Mouse (Mus musculus): Measurements from ENCODE around the gene Uqcrc1. TPM values are rescaled to one million over a fixed set of nuclear protein-coding genes. Genes with fewer than 3 reads are reported as not detected.

Gene Uqcrc1
- polyA plus RNA-seq, 1 experiment = 1,190 TPM

DNA sequence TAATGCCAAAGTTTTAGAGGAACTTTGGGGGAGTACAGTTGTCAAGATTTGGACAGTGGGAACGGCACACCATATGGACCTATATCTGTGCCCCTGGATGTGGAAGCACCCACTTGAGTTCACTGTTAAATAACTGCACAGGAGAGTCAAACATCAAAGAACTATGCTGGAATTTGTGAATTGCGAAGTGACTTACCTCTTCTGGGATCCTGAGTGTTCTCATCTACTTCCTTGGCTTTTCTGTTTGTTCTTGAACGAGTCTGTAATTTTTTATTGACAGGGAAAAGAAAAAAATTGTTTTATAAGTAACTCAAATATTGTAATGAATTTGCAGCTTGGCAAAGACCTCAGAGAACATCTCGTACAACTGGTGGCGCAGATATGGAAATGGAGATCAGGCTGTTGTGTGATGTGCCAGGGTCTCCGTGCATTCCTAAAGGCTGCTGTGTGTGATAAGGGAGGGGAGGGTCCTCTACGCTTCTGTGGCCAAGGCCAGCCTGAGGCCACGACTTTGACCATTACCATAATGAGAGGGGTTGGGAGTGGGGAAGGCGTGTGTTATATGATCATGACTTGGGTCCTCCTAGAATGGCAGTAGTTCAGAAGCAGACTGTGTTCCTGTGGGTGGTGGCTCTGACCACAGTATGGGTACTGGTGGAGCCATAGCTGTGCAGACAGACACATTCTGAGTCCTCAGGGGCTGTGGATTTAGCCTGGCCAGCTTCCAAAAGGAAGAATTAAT, 56.4 kb downstream of the Uqcrc1 start:
- no peak overlapping the region for H3K4me3 ChIP-seq (ENCODE audit: insufficient read depth, low read depth, low read length)
- TF ChIP-seq CTCF (conservative IDR thresholded peaks at IDR 0.05; ENCODE audit: insufficient read depth, insufficient read length, low read depth, low read length) (no peak), POLR2A (IDR thresholded peaks at IDR 0.05; ENCODE audit: low read depth, low read length) (no peak)
- WGBS = 79% methylated on average over 9 of the region's 9 CpGs
- no peaks in the 10 kb centered on the region for H3K27me3 ChIP-seq (replicated peaks; ENCODE audit: control insufficient read depth, insufficient read depth, low read length)
- no peak for DNase-seq
- no peak overlapping the region for H3K27ac ChIP-seq (ENCODE audit: insufficient read depth, low read depth, low read length)
- no peaks in the 10 kb centered on the region for H3K36me3 ChIP-seq (ENCODE audit: control insufficient read depth, insufficient read depth, low read length)
- peaks cover 9% of the 10 kb centered on the region for H3K4me1 ChIP-seq (ENCODE audit: control insufficient read depth, insufficient read depth, low read length)

DNA sequence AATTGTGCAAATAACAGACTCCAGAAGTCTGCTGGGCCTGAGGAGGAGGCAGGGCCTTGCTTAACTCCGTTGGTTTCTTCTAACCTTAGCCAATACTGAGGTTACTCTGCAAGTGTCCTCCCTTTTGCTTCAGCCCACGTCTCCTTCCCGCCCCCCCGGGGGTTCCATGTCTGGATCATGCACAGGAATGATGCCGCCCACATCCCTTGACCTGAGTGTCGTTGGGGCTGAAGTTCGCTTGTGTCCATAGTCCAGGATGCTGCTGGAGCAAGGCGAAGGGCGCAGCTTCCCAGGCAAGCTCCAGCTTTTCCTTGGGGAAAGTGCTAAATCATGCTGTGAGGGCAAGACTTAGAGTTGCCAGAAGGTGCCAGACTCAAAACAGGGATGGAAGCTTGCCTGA, 60.0 kb downstream of the Uqcrc1 start:
- Histone ChIP-seq H3K27me3 (replicated peaks; ENCODE audit: control insufficient read depth, insufficient read depth, low read length) (no peaks in the 10 kb centered on the region), H3K27ac (ENCODE audit: insufficient read depth, low read depth, low read length) (peak overlapping the region; percentile 58), H3K36me3 (ENCODE audit: control insufficient read depth, insufficient read depth, low read length) (no peaks in the 10 kb centered on the region), H3K4me3 (ENCODE audit: insufficient read depth, low read depth, low read length) (no peak overlapping the region), H3K4me1 (ENCODE audit: control insufficient read depth, insufficient read depth, low read length) (peaks cover 9% of the 10 kb centered on the region)
- peak; percentile 88 for DNase-seq
- TF ChIP-seq POLR2A (IDR thresholded peaks at IDR 0.05; ENCODE audit: low read depth, low read length) = no peak
- no peak for TF ChIP-seq CTCF (conservative IDR thresholded peaks at IDR 0.05; ENCODE audit: insufficient read depth, insufficient read length, low read depth, low read length)
- 41% methylated on average over 9 of the region's 9 CpGs for WGBS

DNA sequence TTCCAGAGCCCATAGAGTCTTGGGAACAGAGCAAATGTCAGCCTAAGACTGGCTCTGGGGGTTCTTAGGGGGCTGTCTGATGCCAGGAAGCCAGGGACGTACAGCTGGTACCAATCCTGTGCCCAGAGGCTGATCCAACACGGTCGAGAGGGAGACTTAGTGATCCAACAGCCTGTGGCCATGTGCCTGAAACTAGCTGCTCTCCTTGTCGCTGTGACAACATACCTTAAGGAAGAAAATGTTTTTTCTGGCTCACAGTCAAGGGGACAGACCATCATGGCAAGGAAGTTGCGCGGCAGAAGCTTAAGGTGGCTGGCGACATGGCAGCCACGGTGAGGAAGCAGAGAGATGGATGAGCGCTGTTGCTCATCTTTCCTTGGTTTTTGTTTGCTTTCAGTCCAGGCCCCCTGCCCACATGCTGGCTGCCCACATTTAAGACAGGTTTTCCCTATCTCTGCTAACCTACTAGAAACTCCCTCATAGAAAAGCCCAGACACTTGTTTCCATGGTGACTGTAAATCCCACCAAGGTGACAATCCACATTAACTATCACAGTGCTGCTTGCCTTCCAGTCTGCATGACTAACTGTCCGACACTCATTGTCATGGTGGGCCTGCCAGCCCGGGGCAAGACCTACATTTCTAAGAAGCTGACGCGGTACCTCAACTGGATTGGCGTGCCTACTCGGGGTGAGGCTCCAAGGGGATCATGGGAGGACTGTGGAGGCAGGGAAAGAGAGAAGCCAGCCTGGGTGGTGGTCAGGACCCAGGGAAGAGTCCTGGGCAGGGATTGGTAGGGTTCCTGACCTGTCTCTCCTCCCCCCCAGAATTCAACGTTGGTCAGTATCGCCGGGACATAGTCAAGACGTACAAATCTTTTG, 62.1 kb downstream of the Uqcrc1 start:
- Histone ChIP-seq H3K36me3 (ENCODE audit: control insufficient read depth, insufficient read depth, low read length) (no peaks in the 10 kb centered on the region), H3K27ac (ENCODE audit: insufficient read depth, low read depth, low read length) (no peak overlapping the region), H3K4me3 (ENCODE audit: insufficient read depth, low read depth, low read length) (no peak overlapping the region), H3K4me1 (ENCODE audit: control insufficient read depth, insufficient read depth, low read length) (peaks cover 9% of the 10 kb centered on the region), H3K27me3 (replicated peaks; ENCODE audit: control insufficient read depth, insufficient read depth, low read length) (no peaks in the 10 kb centered on the region)
- WGBS = 73% methylated on average over 19 of the region's 19 CpGs
- no peak for TF ChIP-seq POLR2A (IDR thresholded peaks at IDR 0.05; ENCODE audit: low read depth, low read length)
- no peak for TF ChIP-seq CTCF (conservative IDR thresholded peaks at IDR 0.05; ENCODE audit: insufficient read depth, insufficient read length, low read depth, low read length)
- DNase-seq = no peak

DNA sequence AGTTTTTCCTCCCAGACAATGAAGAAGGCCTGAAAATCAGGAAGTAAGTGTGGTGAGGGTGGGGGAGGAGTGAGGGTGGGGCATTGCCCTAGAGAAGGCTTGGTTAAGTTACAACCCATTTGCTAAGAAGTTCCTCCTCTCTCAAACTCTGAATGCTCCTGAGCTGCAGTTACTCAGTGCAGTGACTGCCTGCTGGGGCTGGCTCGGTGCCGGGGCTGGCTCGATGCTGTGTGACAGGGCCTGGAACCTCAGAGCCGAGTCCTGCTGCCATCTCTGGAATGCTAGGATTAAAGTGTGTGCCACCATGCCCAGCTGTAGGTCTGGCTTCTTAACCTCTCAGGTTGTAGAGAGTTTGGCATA, 62.7 kb downstream of the Uqcrc1 start:
- 62% methylated on average over 4 of the region's 4 CpGs for WGBS
- H3K4me1 ChIP-seq (ENCODE audit: control insufficient read depth, insufficient read depth, low read length) = peaks cover 9% of the 10 kb centered on the region
- peak; percentile 51 for DNase-seq
- no peak overlapping the region for H3K27ac ChIP-seq (ENCODE audit: insufficient read depth, low read depth, low read length)
- no peaks in the 10 kb centered on the region for H3K36me3 ChIP-seq (ENCODE audit: control insufficient read depth, insufficient read depth, low read length)
- H3K4me3 ChIP-seq (ENCODE audit: insufficient read depth, low read depth, low read length) = no peak overlapping the region
- H3K27me3 ChIP-seq (replicated peaks; ENCODE audit: control insufficient read depth, insufficient read depth, low read length) = no peaks in the 10 kb centered on the region
- no peak for TF ChIP-seq POLR2A (IDR thresholded peaks at IDR 0.05; ENCODE audit: low read depth, low read length)
- TF ChIP-seq CTCF (conservative IDR thresholded peaks at IDR 0.05; ENCODE audit: insufficient read depth, insufficient read length, low read depth, low read length) = no peak

Other genes starting within 250 kb of the Uqcrc1 start
- 19.0 and 19.8 TPM in 2 replicates for gene Prkar2a, start 247.3 kb upstream of the Uqcrc1 start, polyA plus RNA-seq (2012; rRNA removed)
- 68.3 and 78.0 TPM in 2 replicates for gene Ip6k2, start 152.8 kb upstream of the Uqcrc1 start, polyA plus RNA-seq (2012; rRNA removed)
- 19.1 and 24.1 TPM in 2 replicates for gene Nckipsd, start 128.3 kb upstream of the Uqcrc1 start, polyA plus RNA-seq (2012; rRNA removed)
- gene Celsr3, start 110.3 kb upstream of the Uqcrc1 start, polyA plus RNA-seq (2012; rRNA removed) = 0.18 and 0.19 TPM in 2 replicates
- 33.9 and 37.2 TPM in 2 replicates for gene Slc26a6, start 83.3 kb upstream of the Uqcrc1 start, polyA plus RNA-seq (2012; rRNA removed)
- 0.08 TPM in 1 of 2 replicates, not detected in the other for gene Tmem89, start 22.0 kb upstream of the Uqcrc1 start, polyA plus RNA-seq (2012; rRNA removed)
- 1.8 and 2.3 TPM in 2 replicates for gene Col7a1, start 17.0 kb downstream of the Uqcrc1 start, polyA plus RNA-seq (2012; rRNA removed)
- 0.11 and 0.18 TPM in 2 replicates for gene Ucn2, start 49.4 kb downstream of the Uqcrc1 start, polyA plus RNA-seq (2012; rRNA removed)
- gene Pfkfb4, start 55.1 kb downstream of the Uqcrc1 start, polyA plus RNA-seq (2012; rRNA removed) = 10.6 and 11.3 TPM in 2 replicates
- gene Shisa5, start 101.9 kb downstream of the Uqcrc1 start, polyA plus RNA-seq (2012; rRNA removed) = 467 and 688 TPM in 2 replicates
- 45.2 and 46.7 TPM in 2 replicates for gene Trex1, start 123.1 kb downstream of the Uqcrc1 start, polyA plus RNA-seq (2012; rRNA removed)
- gene Atrip, start 137.5 kb downstream of the Uqcrc1 start, polyA plus RNA-seq (2012; rRNA removed) = 20.2 and 20.9 TPM in 2 replicates
- 11.4 and 11.7 TPM in 2 replicates for gene Ccdc51, start 145.9 kb downstream of the Uqcrc1 start, polyA plus RNA-seq (2012; rRNA removed)
- 42.4 and 80.7 TPM in 2 replicates for gene Tma7, start 146.0 kb downstream of the Uqcrc1 start, polyA plus RNA-seq (2012; rRNA removed)
- gene Plxnb1, start 158.8 kb downstream of the Uqcrc1 start, polyA plus RNA-seq (2012; rRNA removed) = 16.7 and 21.7 TPM in 2 replicates
- not detected in 2 replicates for gene Fbxw21, start 225.4 kb downstream of the Uqcrc1 start, polyA plus RNA-seq (2012; rRNA removed)

Measured in kidney, adult 2 months (tissue).